Mouse (Mus musculus): ENCODE results near the gene Ocrl. TPM values are rescaled to one million over a fixed set of nuclear protein-coding genes. Genes with fewer than 3 reads are reported as not detected.

The Ocrl gene
- polyA plus RNA-seq, 1 experiment: not detected

DNA sequence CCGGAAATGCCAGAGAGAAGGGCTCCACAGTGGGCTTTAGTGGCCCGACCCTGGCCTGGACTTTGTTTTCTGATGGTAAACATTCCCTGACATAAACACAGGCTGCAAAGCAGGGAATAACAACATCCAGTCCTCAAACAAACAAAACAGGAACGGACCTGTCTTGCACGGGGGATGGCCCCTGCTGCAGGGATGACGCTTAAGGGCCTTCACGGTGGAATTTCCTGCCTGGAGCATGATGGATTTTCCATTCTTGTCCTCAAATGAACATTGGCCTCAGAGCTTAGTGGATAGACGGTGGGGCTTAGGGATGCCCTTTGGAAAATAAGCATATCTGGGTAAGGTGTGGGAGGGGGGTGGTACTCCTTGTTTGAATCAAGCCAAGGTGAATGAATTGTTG lies 89.0 kb downstream of the Ocrl start:
- H3K4me1 ChIP-seq (ENCODE audit: control insufficient read depth, insufficient read depth, low read length): no peaks in the 10 kb centered on the region
- TF ChIP-seq POLR2A (IDR thresholded peaks at IDR 0.05; ENCODE audit: insufficient read depth, low read depth, low read length): no peak
- TF ChIP-seq CTCF (IDR thresholded peaks at IDR 0.05; ENCODE audit: insufficient read depth, low read depth, low read length): no peak
- no peak overlapping the region for H3K4me3 ChIP-seq (ENCODE audit: insufficient read depth, low read depth, low read length)
- H3K27ac ChIP-seq (ENCODE audit: insufficient read depth, low read depth, low read length): no peak overlapping the region
- WGBS: 87% methylated on average over 7 of the region's 7 CpGs

DNA sequence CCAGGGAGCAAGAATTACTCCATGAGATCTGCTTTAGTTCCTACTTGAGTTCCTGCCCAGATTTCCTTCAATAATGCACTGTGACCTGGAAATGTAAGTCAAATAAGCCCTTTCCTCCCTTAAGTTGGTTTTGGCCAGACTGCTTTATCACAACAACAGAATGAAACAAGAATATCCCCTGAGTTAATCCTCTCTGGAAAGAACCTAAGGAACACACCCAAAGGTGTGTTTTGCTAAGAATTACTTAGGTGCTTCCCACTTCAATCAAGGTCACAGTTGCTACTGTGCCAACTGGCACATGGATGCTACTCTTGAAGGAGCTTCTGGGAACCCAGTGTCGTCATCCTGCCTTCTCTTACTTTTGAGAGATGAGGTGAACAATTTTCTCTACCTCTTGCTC lies 92.6 kb downstream of the Ocrl start:
- no peak overlapping the region for H3K27ac ChIP-seq (ENCODE audit: insufficient read depth, low read depth, low read length)
- H3K4me1 ChIP-seq (ENCODE audit: control insufficient read depth, insufficient read depth, low read length): no peaks in the 10 kb centered on the region
- no peak overlapping the region for H3K4me3 ChIP-seq (ENCODE audit: insufficient read depth, low read depth, low read length)
- WGBS: 87% methylated on average over 1 of the region's 1 CpGs
- TF ChIP-seq CTCF (IDR thresholded peaks at IDR 0.05; ENCODE audit: insufficient read depth, low read depth, low read length) (no peak), POLR2A (IDR thresholded peaks at IDR 0.05; ENCODE audit: insufficient read depth, low read depth, low read length) (no peak)

DNA sequence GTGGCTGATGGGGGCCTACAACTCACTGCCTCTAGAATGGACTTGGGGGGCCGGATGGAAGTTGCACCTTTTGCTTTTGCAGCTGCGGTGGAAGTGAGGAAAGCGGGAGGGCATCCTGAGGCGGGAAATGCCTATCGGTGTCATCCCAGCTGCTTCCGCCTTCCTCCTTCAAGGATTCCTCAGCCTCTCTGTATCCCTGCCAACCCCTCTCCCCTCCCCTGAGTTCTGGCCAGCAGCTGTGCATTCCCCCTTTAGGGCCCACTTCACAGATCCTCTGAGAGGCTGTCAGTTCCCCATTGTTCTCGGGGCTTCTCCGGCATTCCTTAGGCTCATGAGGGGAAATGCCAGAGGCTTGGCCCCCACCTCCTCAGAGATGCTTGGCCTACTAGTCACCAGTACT lies 93.9 kb downstream of the Ocrl start:
- Histone ChIP-seq H3K4me3 (ENCODE audit: insufficient read depth, low read depth, low read length) (no peak overlapping the region), H3K4me1 (ENCODE audit: control insufficient read depth, insufficient read depth, low read length) (no peaks in the 10 kb centered on the region), H3K27ac (ENCODE audit: insufficient read depth, low read depth, low read length) (no peak overlapping the region)
- TF ChIP-seq CTCF (IDR thresholded peaks at IDR 0.05; ENCODE audit: insufficient read depth, low read depth, low read length): no peak
- no peak for TF ChIP-seq POLR2A (IDR thresholded peaks at IDR 0.05; ENCODE audit: insufficient read depth, low read depth, low read length)
- 65% methylated on average over 8 of the region's 8 CpGs for WGBS

DNA sequence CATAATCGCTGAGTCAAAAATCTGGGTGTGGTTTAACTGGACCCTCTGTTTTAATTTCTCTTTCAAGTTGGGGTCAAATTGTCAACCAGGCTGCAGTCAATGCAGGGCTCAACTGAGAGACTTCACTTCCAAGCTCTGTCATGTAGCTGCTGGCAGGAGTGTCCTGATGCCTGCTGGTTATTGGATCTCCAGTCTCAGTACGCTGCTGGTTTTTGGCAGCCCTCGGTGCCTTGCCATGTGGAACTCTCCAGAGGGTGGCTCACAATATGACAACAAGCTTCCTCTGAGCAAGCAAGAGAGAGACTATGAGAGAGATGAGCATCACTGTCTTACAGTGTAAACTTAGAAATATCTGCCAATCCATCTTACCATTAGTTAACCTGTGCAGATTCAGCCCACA lies 99.5 kb downstream of the Ocrl start:
- 75% methylated on average over 3 of the region's 3 CpGs for WGBS
- Histone ChIP-seq H3K27ac (ENCODE audit: insufficient read depth, low read depth, low read length) (no peak overlapping the region), H3K4me3 (ENCODE audit: insufficient read depth, low read depth, low read length) (no peak overlapping the region), H3K4me1 (ENCODE audit: control insufficient read depth, insufficient read depth, low read length) (peaks cover 3% of the 10 kb centered on the region; the same call in 1 of the 2 replicates)
- TF ChIP-seq POLR2A (IDR thresholded peaks at IDR 0.05; ENCODE audit: insufficient read depth, low read depth, low read length) (no peak), CTCF (IDR thresholded peaks at IDR 0.05; ENCODE audit: insufficient read depth, low read depth, low read length) (no peak)

Other genes with a start within 250 kb of the Ocrl start
- gene Smarca1, start 19.4 kb upstream of the Ocrl start, polyA plus RNA-seq (2012; ENCODE audit: insufficient read depth, insufficient read length, low replicate concordance, missing spikeins): not detected in 2 replicates
- not detected in 2 replicates for gene Apln, start 122.5 kb downstream of the Ocrl start, polyA plus RNA-seq (2012; ENCODE audit: insufficient read depth, insufficient read length, low replicate concordance, missing spikeins)
- not detected in 2 replicates for gene Xpnpep2, start 196.3 kb downstream of the Ocrl start, polyA plus RNA-seq (2012; ENCODE audit: insufficient read depth, insufficient read length, low replicate concordance, missing spikeins)
- gene Sash3, start 234.0 kb downstream of the Ocrl start, polyA plus RNA-seq (2012; ENCODE audit: insufficient read depth, insufficient read length, low replicate concordance, missing spikeins): not detected in 2 replicates